Mouse (Mus musculus): Measurements from ENCODE around the gene Cacna2d3. TPM values are rescaled to one million over a fixed set of nuclear protein-coding genes. Genes with fewer than 3 reads are reported as not detected.

Gene Cacna2d3
- polyA plus RNA-seq, 1 experiment from 2014 or later, result 5.1 TPM

DNA sequence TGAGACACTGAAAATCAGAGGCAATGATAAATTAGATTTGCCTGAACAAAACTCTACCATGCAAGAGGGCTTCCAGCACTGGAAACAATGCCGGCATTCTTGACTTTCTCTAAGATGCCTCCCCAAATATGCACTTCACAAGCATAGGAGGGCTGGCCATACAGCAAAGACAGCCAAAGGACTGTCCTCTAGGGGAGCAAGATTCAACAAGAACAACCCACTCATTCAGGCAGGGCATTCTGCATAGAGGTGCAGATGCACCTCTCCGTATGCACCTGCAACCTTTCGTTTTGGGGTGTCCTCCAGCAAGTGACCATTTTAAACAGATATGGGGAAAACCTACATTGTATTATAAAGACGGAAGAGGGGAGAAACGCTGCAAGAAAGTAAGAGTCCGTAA lies 380.1 kb downstream of the Cacna2d3 start:
- no peak overlapping the region for H3K9ac ChIP-seq
- H3K4me3 ChIP-seq (replicated peaks), result no peak overlapping the region
- no peaks in the 10 kb centered on the region for H3K36me3 ChIP-seq
- H3K27me3 ChIP-seq, result no peaks in the 10 kb centered on the region
- H3K4me2 ChIP-seq, result no peak overlapping the region
- no peak overlapping the region for H3K27ac ChIP-seq
- H3K9me3 ChIP-seq (replicated peaks), result no peaks in the 10 kb centered on the region
- H3K4me1 ChIP-seq, result no peaks in the 10 kb centered on the region
- no peak for ATAC-seq (replicated peaks; ENCODE audit: low FRiP score)
- WGBS, result 91% methylated on average over 6 of the region's 6 CpGs

DNA sequence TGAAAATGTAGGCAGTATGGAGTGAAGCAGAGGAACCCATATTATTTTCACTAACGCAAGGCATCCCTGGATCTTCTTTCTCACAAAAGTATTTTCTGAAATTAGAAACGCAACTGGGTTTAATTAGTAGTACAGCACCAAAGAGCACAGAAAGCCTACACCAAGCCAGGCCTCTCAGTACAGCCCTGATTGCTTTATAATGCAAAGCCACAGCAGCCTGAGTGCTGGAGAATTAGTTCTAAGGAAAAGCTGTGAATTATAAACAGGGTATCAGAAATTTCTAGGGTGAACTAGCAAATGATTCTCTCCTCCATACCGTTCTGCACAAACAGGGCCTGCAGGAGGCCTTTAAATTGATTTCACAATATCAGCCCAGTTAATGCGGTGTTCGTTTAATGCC lies 380.9 kb downstream of the Cacna2d3 start:
- ATAC-seq (replicated peaks; ENCODE audit: low FRiP score), result no peak
- no peak overlapping the region for H3K27ac ChIP-seq
- no peaks in the 10 kb centered on the region for H3K36me3 ChIP-seq
- no peak overlapping the region for H3K4me3 ChIP-seq (replicated peaks)
- H3K4me1 ChIP-seq, result no peaks in the 10 kb centered on the region
- WGBS, result 57% methylated on average over 5 of the region's 5 CpGs
- no peaks in the 10 kb centered on the region for H3K27me3 ChIP-seq
- no peaks in the 10 kb centered on the region for H3K9me3 ChIP-seq (replicated peaks)
- no peak overlapping the region for H3K9ac ChIP-seq
- no peak overlapping the region for H3K4me2 ChIP-seq

DNA sequence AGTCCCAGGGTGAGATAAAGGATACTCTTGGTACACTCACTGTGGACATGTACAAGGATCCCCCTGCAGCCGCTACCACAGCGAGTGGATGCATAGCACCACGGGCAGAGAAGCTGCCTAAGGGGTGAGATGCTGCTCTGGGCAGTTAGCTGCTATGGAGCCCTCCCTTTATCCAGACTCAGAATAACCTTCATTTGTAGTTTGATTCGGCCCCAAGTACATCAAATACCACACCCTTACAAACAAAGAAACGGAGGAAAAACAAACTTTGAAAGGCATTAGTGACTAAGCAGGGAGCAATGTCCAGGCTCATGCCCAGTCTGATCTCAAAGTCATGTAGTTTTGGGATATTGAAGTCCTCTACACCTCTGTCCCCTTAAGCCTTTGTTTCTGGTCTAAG lies 386.8 kb downstream of the Cacna2d3 start:
- H3K9ac ChIP-seq, result no peak overlapping the region
- no peaks in the 10 kb centered on the region for H3K36me3 ChIP-seq
- H3K27ac ChIP-seq, result no peak overlapping the region
- WGBS, result 86% methylated on average over 5 of the region's 5 CpGs
- no peak overlapping the region for H3K4me3 ChIP-seq (replicated peaks)
- no peak for ATAC-seq (replicated peaks; ENCODE audit: low FRiP score)
- no peaks in the 10 kb centered on the region for H3K4me1 ChIP-seq
- no peak overlapping the region for H3K4me2 ChIP-seq
- H3K27me3 ChIP-seq, result no peaks in the 10 kb centered on the region
- no peaks in the 10 kb centered on the region for H3K9me3 ChIP-seq (replicated peaks)

DNA sequence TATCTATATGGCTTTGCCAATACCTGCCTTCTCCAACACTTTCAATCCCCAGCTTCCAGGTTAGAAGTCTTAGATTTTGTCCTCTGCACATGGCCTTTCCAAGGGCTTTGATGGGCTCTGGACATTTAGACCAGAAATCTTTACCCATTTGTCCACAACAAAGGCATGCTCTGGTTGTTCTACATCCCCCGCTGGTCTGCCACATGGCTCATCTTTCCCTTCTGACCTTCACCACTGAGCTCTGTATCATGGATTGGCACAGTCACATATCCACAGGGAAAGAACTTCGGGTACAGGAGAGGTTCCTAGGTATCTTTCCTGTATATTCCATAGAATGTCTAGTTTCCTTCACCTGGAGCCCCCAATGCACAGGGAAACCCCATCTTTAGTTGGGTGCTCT lies 387.4 kb downstream of the Cacna2d3 start:
- no peak overlapping the region for H3K4me3 ChIP-seq (replicated peaks)
- no peaks in the 10 kb centered on the region for H3K36me3 ChIP-seq
- no peaks in the 10 kb centered on the region for H3K27me3 ChIP-seq
- H3K9ac ChIP-seq, result no peak overlapping the region
- no peak overlapping the region for H3K4me2 ChIP-seq
- H3K4me1 ChIP-seq, result no peaks in the 10 kb centered on the region
- WGBS, result 81% methylated on average over 2 of the region's 2 CpGs
- no peak overlapping the region for H3K27ac ChIP-seq
- ATAC-seq (replicated peaks; ENCODE audit: low FRiP score), result no peak
- H3K9me3 ChIP-seq (replicated peaks), result no peaks in the 10 kb centered on the region

DNA sequence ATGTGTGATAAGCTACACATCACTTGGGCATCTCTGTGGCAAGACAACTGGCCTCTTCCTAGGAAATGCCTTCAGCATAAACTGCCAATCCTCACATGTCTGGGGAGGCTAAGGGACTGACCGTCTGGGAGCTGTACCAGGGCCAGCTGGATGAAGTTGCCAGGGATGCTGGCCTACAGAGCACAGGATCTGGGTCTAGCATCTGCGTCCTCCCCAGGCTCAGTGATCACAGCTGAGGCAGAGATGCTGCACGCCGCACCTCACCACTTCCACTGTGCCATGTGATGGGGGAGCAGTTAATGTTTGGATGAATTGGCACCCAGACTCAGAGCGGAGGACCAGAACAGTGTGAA lies 397.3 kb downstream of the Cacna2d3 start:
- Histone ChIP-seq H3K4me2 (no peak overlapping the region), H3K27me3 (no peaks in the 10 kb centered on the region), H3K4me3 (replicated peaks) (no peak overlapping the region), H3K36me3 (no peaks in the 10 kb centered on the region), H3K9me3 (replicated peaks) (no peaks in the 10 kb centered on the region), H3K9ac (no peak overlapping the region), H3K27ac (no peak overlapping the region), H3K4me1 (no peaks in the 10 kb centered on the region)
- 87% methylated on average over 5 of the region's 5 CpGs for WGBS
- ATAC-seq (replicated peaks; ENCODE audit: low FRiP score), result no peak

DNA sequence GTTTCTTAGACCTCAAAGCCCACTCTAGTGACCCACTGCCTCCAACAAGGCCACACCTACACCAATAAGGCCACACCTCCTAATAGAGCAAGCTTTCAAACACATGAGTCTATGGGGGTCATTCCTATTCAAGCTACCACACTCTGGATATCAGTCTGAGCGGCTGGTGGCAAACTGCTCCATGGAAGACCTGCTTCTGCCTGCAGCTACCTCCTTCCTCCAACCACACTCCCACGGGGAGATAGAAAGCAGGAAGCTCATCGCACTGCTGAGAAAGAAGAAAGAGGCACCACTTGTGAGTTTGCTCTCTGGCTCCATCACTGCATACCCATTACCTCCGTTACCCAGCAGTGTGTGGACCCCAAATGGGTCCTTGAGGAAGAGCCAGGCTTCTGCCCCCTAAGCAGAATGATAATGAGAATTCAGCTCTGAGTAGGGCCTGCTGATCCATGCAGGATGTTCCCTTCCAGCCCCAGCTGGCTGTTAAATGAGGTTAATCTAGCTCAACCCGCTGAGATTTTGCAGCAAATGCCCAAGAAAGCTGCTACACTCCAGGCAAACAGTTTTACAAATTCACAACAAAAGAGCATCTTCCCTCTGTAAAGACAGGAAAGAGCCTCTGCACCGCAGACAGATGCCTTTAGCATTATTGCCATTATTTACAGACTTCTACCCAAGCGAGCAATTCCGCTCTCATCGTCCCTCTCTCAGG lies 397.8 kb downstream of the Cacna2d3 start:
- no peak overlapping the region for H3K4me2 ChIP-seq
- no peaks in the 10 kb centered on the region for H3K36me3 ChIP-seq
- no peaks in the 10 kb centered on the region for H3K27me3 ChIP-seq
- no peak overlapping the region for H3K9ac ChIP-seq
- H3K4me3 ChIP-seq (replicated peaks), result no peak overlapping the region
- H3K4me1 ChIP-seq, result no peaks in the 10 kb centered on the region
- 87% methylated on average over 9 of the region's 9 CpGs for WGBS
- no peak for ATAC-seq (replicated peaks; ENCODE audit: low FRiP score)
- H3K27ac ChIP-seq, result no peak overlapping the region
- H3K9me3 ChIP-seq (replicated peaks), result no peaks in the 10 kb centered on the region

DNA sequence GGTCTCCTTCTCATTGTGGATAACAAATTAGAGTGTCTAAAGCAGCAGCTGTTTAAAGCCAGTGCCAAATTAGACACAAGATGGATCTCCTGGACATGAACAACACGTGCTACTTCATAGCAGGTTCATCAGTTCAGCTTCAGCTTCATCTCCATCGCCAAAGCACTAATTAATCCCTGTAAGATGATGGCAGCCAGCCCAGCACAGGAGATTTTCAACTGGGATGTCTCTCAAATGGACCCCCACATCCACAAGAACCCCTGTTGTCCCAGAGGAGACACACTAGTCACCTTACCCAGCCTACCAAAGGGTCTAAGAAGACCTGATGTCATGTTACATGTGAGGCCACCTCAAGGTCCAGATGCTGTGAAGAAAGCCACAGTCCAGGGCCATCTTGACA lies 408.2 kb downstream of the Cacna2d3 start:
- Histone ChIP-seq H3K4me3 (replicated peaks) (no peak overlapping the region), H3K9me3 (replicated peaks) (no peaks in the 10 kb centered on the region)
- WGBS, result 73% methylated on average over 2 of the region's 2 CpGs

DNA sequence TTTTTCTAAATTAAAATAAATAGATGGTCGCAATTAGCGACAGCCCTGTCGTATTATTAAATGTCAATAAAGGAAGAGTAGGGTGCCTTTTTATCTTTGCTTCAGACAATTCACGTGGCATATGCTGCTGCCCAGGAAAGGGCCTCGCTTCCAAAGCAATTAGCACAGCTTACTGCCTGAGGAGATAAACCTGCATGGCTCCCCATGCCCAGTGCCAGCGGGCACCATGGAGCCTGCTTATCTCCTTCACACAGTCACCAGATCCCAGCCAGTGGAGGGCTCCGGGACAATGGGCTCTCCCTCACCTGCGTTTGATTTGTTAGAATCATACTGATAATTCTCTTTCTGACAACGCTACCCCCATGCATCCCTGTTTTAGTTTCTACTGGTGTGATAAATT lies 416.0 kb downstream of the Cacna2d3 start:
- WGBS, result 82% methylated on average over 9 of the region's 9 CpGs
- Histone ChIP-seq H3K4me3 (replicated peaks) (no peak overlapping the region), H3K27me3 (no peaks in the 10 kb centered on the region), H3K4me1 (no peaks in the 10 kb centered on the region), H3K36me3 (no peaks in the 10 kb centered on the region), H3K9me3 (replicated peaks) (no peaks in the 10 kb centered on the region), H3K9ac (no peak overlapping the region), H3K27ac (no peak overlapping the region), H3K4me2 (no peak overlapping the region)
- ATAC-seq (replicated peaks; ENCODE audit: low FRiP score), result no peak

More for the DNA sequence above, 408.2 kb downstream of the Cacna2d3 start:
- no peak for ATAC-seq (replicated peaks; ENCODE audit: low FRiP score)
- Histone ChIP-seq H3K4me1 (no peaks in the 10 kb centered on the region), H3K9ac (no peak overlapping the region), H3K36me3 (no peaks in the 10 kb centered on the region), H3K27ac (no peak overlapping the region), H3K4me2 (no peak overlapping the region), H3K27me3 (no peaks in the 10 kb centered on the region)

DNA sequence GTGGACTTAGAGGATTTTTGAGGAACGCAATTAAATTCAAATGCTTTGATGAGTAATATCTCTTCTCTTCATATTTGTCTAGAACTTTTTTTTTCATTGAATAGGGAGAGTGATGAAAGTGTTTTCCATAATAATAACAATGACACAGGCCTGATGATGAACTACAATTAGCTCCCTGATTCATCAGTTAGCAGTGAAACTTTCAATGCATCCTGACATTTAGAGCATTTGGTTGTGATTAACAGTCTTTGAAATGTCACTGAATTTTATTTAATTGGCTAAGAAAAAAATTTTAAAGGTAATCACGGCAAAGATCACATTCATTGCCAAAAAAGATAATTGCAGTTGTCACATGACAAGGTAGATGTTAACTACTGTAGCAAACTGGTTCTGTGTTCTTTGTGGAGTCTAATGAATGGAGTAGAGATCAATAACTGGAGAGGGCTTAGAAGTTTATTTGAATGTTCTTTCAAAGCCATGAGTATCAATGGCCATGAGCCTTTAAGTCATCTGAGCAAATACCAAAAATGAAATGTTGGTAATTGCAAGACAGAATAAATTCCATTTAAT lies 425.4 kb downstream of the Cacna2d3 start:
- Histone ChIP-seq H3K4me1 (no peaks in the 10 kb centered on the region), H3K27ac (no peak overlapping the region), H3K4me3 (replicated peaks) (no peak overlapping the region), H3K36me3 (no peaks in the 10 kb centered on the region), H3K27me3 (no peaks in the 10 kb centered on the region), H3K9me3 (replicated peaks) (no peaks in the 10 kb centered on the region), H3K9ac (no peak overlapping the region), H3K4me2 (no peak overlapping the region)
- ATAC-seq (replicated peaks; ENCODE audit: low FRiP score), result no peak
- WGBS, result 88% methylated on average over 2 of the region's 2 CpGs

DNA sequence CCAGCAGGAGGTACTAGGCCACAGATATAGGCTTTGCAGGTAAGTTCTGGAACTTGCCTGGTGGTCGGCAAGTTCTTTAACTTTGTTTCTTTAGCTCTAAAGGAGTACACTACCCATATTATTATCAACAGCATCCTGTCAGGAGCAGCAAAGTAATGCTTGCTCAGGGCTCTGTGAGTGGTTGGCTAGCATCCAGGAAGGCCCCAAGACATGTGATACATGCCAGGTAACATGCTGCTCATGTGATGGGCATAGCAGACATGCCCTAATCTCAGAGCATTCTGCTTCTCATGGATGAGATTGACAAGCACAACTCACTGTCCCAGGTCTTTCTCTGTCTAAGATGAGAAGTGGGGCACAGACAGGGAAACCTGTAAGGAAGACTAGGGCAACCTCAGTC lies 442.8 kb downstream of the Cacna2d3 start:
- H3K9ac ChIP-seq, result no peak overlapping the region
- WGBS, result 90% methylated on average over 1 of the region's 1 CpGs

DNA sequence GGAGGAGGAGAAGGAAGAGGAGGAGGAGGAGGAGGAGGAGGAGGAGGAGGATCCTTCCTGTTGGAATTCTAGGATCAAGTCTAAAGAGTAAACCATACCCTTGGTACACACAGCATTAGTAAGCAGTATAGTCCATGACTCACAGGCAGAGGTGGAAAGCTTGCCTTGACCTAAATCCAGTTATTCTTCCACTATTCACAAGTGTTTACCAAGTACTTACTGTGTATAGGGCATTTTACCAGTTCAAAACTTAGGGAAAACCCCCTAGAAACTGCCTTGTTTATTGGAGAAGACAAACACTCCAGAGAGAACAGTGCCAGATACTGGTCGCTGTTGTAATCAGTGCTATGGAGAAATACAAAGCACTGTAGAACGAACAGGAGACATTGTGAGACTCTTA lies 443.3 kb downstream of the Cacna2d3 start:
- no peaks in the 10 kb centered on the region for H3K4me1 ChIP-seq
- no peak overlapping the region for H3K4me2 ChIP-seq
- no peak overlapping the region for H3K4me3 ChIP-seq (replicated peaks)
- no peaks in the 10 kb centered on the region for H3K27me3 ChIP-seq
- no peaks in the 10 kb centered on the region for H3K36me3 ChIP-seq
- no peak overlapping the region for H3K9ac ChIP-seq
- no peak for ATAC-seq (replicated peaks; ENCODE audit: low FRiP score)
- H3K9me3 ChIP-seq (replicated peaks), result no peaks in the 10 kb centered on the region
- H3K27ac ChIP-seq, result no peak overlapping the region
- 96% methylated on average over 2 of the region's 2 CpGs for WGBS

More for the DNA sequence above, 442.8 kb downstream of the Cacna2d3 start:
- H3K9me3 ChIP-seq (replicated peaks), result no peaks in the 10 kb centered on the region
- no peak overlapping the region for H3K4me3 ChIP-seq (replicated peaks)
- H3K27ac ChIP-seq, result no peak overlapping the region
- H3K36me3 ChIP-seq, result no peaks in the 10 kb centered on the region
- H3K27me3 ChIP-seq, result no peaks in the 10 kb centered on the region
- no peaks in the 10 kb centered on the region for H3K4me1 ChIP-seq
- no peak for ATAC-seq (replicated peaks; ENCODE audit: low FRiP score)
- H3K4me2 ChIP-seq, result no peak overlapping the region

DNA sequence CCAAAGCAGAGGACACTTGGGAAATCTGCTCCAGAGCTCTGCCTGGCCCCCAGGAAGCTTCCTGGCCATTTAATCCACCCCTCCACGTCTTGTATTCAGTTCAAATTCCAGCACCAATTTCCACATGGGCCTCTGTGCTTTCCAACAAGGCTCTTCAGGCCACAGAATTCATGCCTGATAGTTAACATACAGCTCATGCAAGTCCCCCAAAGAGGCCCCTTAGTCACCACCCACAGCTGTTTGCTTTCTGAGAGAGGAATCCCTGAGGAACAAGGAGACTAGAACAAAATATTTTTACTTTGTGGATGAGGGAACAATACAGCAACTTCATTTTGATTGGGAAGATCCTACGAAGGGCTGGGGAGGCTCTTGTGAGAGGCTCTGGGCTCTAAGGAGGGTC lies 444.0 kb downstream of the Cacna2d3 start:
- WGBS, result 58% methylated on average over 2 of the region's 2 CpGs
- Histone ChIP-seq H3K9me3 (replicated peaks) (no peaks in the 10 kb centered on the region), H3K9ac (no peak overlapping the region), H3K27me3 (no peaks in the 10 kb centered on the region), H3K4me2 (no peak overlapping the region), H3K4me1 (no peaks in the 10 kb centered on the region), H3K36me3 (no peaks in the 10 kb centered on the region), H3K27ac (no peak overlapping the region), H3K4me3 (replicated peaks) (no peak overlapping the region)
- no peak for ATAC-seq (replicated peaks; ENCODE audit: low FRiP score)

DNA sequence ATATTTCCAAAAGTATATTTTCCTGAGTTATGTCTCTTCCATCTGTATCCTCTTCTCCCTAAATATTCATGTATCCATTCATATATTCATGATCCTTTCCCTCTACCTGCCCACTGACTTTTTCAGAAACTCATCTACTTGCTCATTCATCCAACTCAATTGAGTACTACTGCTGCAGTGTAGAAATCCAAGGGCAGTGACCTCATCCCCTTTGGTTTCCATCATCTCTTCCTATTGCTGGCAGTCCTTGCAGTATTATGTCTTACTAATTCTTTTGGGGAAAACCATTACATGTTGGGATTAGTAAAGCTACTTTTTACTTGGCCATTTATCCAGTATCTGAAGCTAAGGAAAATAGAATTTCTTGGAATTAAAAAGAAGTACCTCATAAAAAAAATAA lies 447.8 kb downstream of the Cacna2d3 start:
- Histone ChIP-seq H3K36me3 (no peaks in the 10 kb centered on the region), H3K27me3 (no peaks in the 10 kb centered on the region), H3K27ac (no peak overlapping the region), H3K9ac (no peak overlapping the region), H3K9me3 (replicated peaks) (no peaks in the 10 kb centered on the region), H3K4me3 (replicated peaks) (no peak overlapping the region), H3K4me2 (no peak overlapping the region), H3K4me1 (0 out of 2 replicates have a peak, but pooled peaks cover under 1% of the 10 kb centered on the region)
- ATAC-seq (replicated peaks; ENCODE audit: low FRiP score), result no peak
